Mouse (Mus musculus): ENCODE measurements around the gene Gigyf1. TPM values are rescaled to one million over a fixed set of nuclear protein-coding genes. Genes with fewer than 3 reads are reported as not detected.
A peak's percentile ranks its signal among the peaks of the same experiment; 100 is the strongest.

The Gigyf1 gene
- polyA plus RNA-seq (2015; fragmentation: Nextera tagmentation; extraction: Ambion mirVana), result 19.6 and 20.5 TPM in 2 replicates

DNA sequence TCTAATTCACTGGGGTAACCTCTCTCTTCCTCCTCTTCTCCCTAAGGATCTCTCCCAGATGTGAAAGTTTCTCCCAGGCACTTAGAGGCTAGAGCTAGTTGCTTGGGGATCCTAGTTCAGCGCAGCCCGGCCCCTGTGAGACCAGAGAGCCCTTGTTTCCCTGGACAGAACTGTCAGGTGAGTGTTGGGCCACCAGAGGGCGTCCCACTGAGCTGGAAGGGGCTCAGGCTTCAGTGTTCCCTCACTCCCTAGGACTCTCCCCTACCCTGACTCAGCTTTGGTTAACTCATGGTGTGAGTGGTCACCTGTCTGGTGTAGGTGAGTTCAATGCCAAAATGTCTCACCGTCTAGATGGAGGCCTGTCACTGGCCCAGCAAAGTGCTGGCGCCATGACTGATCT lies at the start of gene Gigyf1:
TSS of gene Gigyf1 (plus strand) at position 113 of the 400 bp plus-strand sequence.
- Histone ChIP-seq H3K36me3 (peaks cover 68% of the 10 kb centered on the region), H3K9ac (replicated peaks) (no peak within 1 kb of the TSS), H3K4me2 (replicated peaks) (no peak within 1 kb of the TSS), H3K4me1 (replicated peaks) (peaks cover 29% of the 10 kb centered on the region), H3K4me3 (replicated peaks) (no peak within 1 kb of the TSS), H3K9me3 (no peaks in the 10 kb centered on the region), H3K27me3 (no peaks in the 10 kb centered on the region), H3K27ac (no peak within 1 kb of the TSS)
- ATAC-seq, result peak; percentile 31
- 78% methylated on average over 5 of the region's 5 CpGs for WGBS

DNA sequence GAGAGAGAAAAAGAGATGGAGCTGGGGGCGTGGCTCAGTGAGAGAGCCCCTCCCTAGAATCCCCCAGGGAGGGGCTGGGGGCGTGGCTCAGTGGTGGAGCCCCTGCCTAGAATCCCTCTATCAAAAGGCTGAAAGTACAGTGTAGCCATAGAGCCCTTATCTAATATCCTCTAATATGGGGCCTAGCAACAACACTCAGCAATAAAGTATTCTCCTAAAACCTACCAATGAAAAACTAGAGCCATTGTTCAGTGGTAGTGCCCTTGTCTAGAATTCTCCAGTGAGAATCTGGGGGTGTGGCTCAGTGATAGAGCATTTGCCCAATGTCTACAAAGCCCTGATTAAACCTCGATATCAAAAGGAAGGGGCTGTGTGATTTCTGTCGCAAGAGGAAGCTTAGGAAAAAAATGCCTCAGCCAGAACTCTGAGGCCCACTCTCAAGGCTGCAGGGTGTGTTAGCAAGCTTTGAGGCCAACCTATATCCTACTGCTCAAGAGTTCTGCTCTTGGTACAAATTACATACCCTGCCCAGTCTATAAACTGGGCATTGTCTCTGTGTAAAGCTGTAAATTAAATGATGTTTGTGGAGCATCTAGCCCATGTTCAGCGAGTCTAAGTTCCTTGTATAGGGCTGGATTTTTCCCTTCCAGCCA lies 46.0 kb upstream of the Gigyf1 start:
- H3K9me3 ChIP-seq, result no peaks in the 10 kb centered on the region
- no peaks in the 10 kb centered on the region for H3K36me3 ChIP-seq
- H3K9ac ChIP-seq (replicated peaks), result no peak overlapping the region
- H3K4me3 ChIP-seq (replicated peaks), result no peak overlapping the region
- no peak overlapping the region for H3K27ac ChIP-seq
- WGBS, result 53% methylated on average over 5 of the region's 5 CpGs
- no peak for ATAC-seq
- H3K27me3 ChIP-seq, result no peaks in the 10 kb centered on the region
- H3K4me1 ChIP-seq (replicated peaks), result no peaks in the 10 kb centered on the region
- no peak overlapping the region for H3K4me2 ChIP-seq (replicated peaks)

DNA sequence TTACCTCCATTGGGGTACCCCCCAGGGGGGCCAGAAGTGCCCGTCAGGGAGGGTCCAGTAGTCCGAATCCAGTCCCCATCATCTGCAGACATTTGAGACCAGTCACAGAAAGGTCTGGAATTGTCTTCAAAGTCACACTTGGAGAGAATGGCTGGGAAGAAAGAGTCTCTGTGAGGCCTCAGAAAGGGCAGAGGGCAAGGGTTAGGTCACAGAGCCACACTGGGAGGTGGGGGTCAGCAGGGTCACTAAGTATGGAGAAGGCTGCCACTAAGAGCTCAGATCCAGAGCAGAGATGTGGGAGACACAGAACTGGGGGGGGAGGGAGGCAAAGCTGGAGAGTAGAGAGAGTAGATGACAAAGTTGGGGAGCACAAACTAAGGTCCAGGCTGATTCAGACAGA lies 44.0 kb upstream of the Gigyf1 start:
- no peaks in the 10 kb centered on the region for H3K36me3 ChIP-seq
- ATAC-seq, result no peak
- no peaks in the 10 kb centered on the region for H3K9me3 ChIP-seq
- H3K27ac ChIP-seq, result no peak overlapping the region
- no peaks in the 10 kb centered on the region for H3K27me3 ChIP-seq
- 22% methylated on average over 2 of the region's 2 CpGs for WGBS
- no peak overlapping the region for H3K4me3 ChIP-seq (replicated peaks)
- no peaks in the 10 kb centered on the region for H3K4me1 ChIP-seq (replicated peaks)
- no peak overlapping the region for H3K4me2 ChIP-seq (replicated peaks)
- H3K9ac ChIP-seq (replicated peaks), result no peak overlapping the region

DNA sequence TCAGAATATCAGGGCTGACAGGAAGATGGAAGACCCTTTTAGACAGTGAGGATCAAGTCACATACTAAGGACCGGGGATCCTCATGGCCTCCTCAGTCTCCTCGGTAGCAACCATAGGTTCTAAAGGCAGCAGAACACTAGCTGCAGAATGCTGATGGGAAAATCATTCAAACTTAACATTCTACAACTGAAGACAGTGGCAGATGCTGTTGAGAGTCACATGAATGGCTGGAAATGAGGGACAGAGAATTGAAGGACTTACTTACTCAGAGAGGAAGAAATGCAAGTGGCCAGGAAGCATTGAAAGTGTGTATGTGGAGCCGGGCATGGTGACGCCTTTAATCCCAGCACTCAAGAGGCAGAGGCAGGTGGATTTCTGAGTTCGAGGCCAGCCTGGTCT lies 41.4 kb upstream of the Gigyf1 start, which contains the start of gene Zan:
TSS of gene Zan (minus strand) at position 101 of the 400 bp plus-strand sequence.
- WGBS, result 86% methylated on average over 5 of the region's 5 CpGs
- no peaks in the 10 kb centered on the region for H3K9me3 ChIP-seq
- H3K36me3 ChIP-seq, result no peaks in the 10 kb centered on the region
- H3K27ac ChIP-seq, result no peak within 1 kb of the TSS
- H3K4me1 ChIP-seq (replicated peaks), result no peaks in the 10 kb centered on the region
- no peaks in the 10 kb centered on the region for H3K27me3 ChIP-seq
- H3K4me3 ChIP-seq (replicated peaks), result no peak within 1 kb of the TSS
- H3K4me2 ChIP-seq (replicated peaks), result no peak within 1 kb of the TSS
- no peak within 1 kb of the TSS for H3K9ac ChIP-seq (replicated peaks)
- ATAC-seq, result no peak

DNA sequence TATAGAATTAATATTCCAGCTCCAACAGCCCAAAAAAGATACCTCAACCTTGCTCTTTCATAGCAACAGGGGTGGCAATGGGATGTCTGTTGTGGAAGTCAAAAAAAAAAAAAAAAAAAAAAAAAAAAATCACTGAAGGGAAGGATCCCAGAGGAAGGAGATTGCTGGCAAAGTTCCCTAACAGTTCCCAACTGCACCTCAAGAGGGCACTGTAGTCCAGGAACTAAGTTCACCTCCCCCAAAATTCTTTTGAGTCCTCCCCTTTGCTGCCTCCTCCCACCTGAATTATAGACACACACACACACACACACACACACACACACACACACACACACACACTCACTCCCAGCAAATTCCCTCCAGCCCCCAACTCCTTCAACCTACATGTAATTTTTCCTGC lies 37.2 kb upstream of the Gigyf1 start:
- H3K36me3 ChIP-seq, result no peaks in the 10 kb centered on the region
- no peak for ATAC-seq
- H3K27ac ChIP-seq, result no peak overlapping the region
- no peak overlapping the region for H3K9ac ChIP-seq (replicated peaks)
- no peak overlapping the region for H3K4me2 ChIP-seq (replicated peaks)
- peaks cover 12% of the 10 kb centered on the region; the same call in 1 of the 2 replicates for H3K27me3 ChIP-seq
- no peak overlapping the region for H3K4me3 ChIP-seq (replicated peaks)
- H3K4me1 ChIP-seq (replicated peaks), result peaks cover 12% of the 10 kb centered on the region
- no peaks in the 10 kb centered on the region for H3K9me3 ChIP-seq

DNA sequence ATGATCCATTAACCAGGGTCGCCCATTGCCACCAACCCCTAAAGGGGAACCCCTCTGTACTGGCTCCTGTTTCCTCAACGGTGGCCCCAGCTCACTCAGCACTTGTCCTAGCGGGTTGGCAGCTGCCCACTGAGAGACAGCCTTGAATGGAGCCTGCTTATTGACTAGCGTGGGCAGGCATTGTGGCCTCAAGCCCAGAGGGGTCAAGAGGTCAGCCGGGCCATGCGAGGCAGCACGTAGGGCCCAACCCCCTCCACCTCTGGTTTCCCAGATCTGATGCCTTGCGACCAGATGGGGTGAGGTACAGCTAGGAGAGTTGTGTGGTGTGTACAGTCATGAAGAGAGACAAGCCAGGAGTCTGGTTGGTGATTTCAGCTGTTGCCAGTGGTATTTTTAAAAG lies 36.5 kb upstream of the Gigyf1 start:
- H3K9ac ChIP-seq (replicated peaks), result no peak overlapping the region
- 11% methylated on average over 8 of the region's 8 CpGs for WGBS

DNA sequence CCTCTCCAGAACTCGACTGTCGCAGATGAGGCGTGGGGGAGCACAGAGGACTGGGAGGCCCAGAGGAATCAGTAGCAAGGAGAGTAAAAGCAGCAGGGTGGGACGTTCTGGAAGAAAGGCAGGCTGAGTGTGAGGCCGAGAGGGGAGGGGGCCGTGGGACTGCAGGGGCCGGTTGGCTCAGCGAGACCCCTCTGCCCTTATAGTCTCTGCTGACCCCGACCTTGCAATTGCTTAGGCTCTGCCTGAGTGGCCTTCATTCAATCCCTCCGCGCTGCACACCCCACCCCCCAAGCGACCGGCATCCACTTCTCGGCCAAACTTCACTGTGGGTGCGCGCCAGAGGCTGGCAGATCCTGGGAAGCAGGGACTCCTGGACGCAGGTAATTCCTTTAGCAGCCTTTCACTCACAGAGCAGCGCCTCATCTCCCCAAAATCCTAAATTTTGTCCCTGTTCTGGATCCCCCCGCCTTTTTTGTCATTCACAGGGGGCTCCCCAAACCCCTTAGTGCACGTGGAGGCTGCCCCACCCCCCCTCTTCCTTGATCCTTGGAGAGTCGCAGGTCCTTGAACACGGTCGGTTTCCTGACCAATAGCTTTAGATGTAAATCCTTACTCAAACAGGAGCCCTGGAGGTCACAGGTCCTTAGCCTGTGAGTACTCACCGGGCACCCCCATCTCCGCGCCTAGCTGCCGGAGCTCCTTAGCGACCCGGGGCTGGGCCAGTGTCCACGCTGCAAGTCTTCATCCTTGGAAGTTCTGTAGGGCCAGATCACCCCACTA lies 33.1 kb upstream of the Gigyf1 start:
- Histone ChIP-seq H3K27me3 (peaks cover 12% of the 10 kb centered on the region; the same call in 1 of the 2 replicates), H3K36me3 (no peaks in the 10 kb centered on the region), H3K4me1 (replicated peaks) (peaks cover 16% of the 10 kb centered on the region), H3K4me2 (replicated peaks) (peak overlapping the region; percentile 55), H3K9me3 (no peaks in the 10 kb centered on the region), H3K4me3 (replicated peaks) (peak overlapping the region; percentile 23), H3K27ac (no peak overlapping the region), H3K9ac (replicated peaks) (peak overlapping the region; percentile 51; the same call in 1 of the 2 replicates)
- 4% methylated on average over 30 of the region's 30 CpGs for WGBS
- no peak for ATAC-seq

More for the DNA sequence above, 36.5 kb upstream of the Gigyf1 start:
- H3K27ac ChIP-seq, result no peak overlapping the region
- no peaks in the 10 kb centered on the region for H3K9me3 ChIP-seq
- no peak overlapping the region for H3K4me2 ChIP-seq (replicated peaks)
- no peaks in the 10 kb centered on the region for H3K36me3 ChIP-seq
- ATAC-seq, result no peak
- peaks cover 16% of the 10 kb centered on the region for H3K4me1 ChIP-seq (replicated peaks)
- H3K4me3 ChIP-seq (replicated peaks), result no peak overlapping the region
- peaks cover 12% of the 10 kb centered on the region; the same call in 1 of the 2 replicates for H3K27me3 ChIP-seq

DNA sequence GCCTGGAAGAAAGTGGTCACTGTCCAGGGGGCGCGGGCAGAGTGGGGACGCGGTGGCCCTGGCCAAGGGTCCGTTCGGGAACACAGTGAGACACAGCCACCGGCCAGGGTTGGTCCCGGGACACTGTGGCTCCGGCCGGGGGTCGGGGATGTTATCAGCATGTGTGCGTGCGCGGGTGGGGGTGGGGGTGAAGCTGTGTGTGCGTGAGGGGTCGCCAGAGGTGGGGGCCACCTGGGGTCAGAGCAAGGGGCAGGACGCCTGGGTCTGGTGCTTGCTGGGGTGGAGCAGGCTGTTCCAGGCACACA lies 32.5 kb upstream of the Gigyf1 start:
- H3K4me1 ChIP-seq (replicated peaks), result peaks cover 16% of the 10 kb centered on the region
- H3K4me2 ChIP-seq (replicated peaks), result peak overlapping the region; percentile 55
- peaks cover 12% of the 10 kb centered on the region; the same call in 1 of the 2 replicates for H3K27me3 ChIP-seq
- ATAC-seq, result 0 out of 2 replicates have a peak, but pooled peaks have one; percentile 9
- H3K27ac ChIP-seq, result no peak overlapping the region
- H3K9ac ChIP-seq (replicated peaks), result peak overlapping the region; percentile 51; the same call in 1 of the 2 replicates
- peak overlapping the region; percentile 23 for H3K4me3 ChIP-seq (replicated peaks)
- H3K9me3 ChIP-seq, result no peaks in the 10 kb centered on the region
- under 1% methylated on average over 15 of the region's 17 CpGs for WGBS
- H3K36me3 ChIP-seq, result no peaks in the 10 kb centered on the region

DNA sequence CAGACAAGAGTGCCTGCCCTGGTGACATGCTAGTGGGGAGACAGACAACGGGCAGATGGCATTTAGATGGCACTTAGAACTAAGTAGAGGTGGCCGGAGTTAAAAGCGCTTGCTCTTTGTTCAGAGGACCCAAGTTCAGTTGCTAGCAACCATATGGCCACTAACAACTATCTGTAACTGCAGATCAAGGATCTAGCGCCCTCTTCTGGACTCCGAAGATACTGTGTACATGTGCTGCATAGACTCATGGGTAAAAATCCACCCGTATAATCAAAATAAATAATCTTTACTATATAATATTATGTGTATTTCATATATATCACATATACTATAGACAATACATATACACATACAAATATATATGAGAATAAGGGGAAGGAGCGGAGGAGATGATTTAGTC lies 30.7 kb upstream of the Gigyf1 start:
- peaks cover 12% of the 10 kb centered on the region; the same call in 1 of the 2 replicates for H3K27me3 ChIP-seq
- 88% methylated on average over 7 of the region's 7 CpGs for WGBS
- no peak overlapping the region for H3K27ac ChIP-seq
- peaks cover 16% of the 10 kb centered on the region for H3K4me1 ChIP-seq (replicated peaks)
- H3K9me3 ChIP-seq, result no peaks in the 10 kb centered on the region
- H3K4me2 ChIP-seq (replicated peaks), result no peak overlapping the region
- H3K36me3 ChIP-seq, result no peaks in the 10 kb centered on the region
- H3K9ac ChIP-seq (replicated peaks), result no peak overlapping the region
- H3K4me3 ChIP-seq (replicated peaks), result no peak overlapping the region
- ATAC-seq, result no peak

DNA sequence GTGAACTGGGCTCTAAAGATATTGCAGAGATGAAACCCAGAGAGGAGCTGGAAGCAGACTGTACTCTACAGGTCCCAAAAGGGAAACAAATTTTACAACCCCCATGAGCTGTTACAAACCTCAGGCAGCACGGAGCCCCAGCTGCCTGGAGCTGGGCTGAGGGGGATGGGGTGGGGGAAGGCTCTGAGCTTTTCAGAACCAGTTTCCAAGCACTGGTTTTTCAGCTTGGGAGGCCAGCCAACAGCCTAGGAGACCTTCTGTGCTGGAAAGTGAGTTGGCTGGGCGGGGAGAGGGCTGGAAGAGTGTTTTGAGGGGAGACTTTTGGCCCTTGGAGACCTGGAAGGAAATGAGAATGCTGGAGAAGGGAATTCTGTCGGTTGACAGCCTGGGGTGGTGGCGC lies 26.8 kb upstream of the Gigyf1 start:
- Histone ChIP-seq H3K9ac (replicated peaks) (no peak overlapping the region), H3K27ac (no peak overlapping the region), H3K4me1 (replicated peaks) (peaks cover under 1% of the 10 kb centered on the region; the same call in 1 of the 2 replicates), H3K9me3 (no peaks in the 10 kb centered on the region), H3K4me3 (replicated peaks) (no peak overlapping the region), H3K27me3 (no peaks in the 10 kb centered on the region), H3K4me2 (replicated peaks) (no peak overlapping the region), H3K36me3 (no peaks in the 10 kb centered on the region)
- WGBS, result 71% methylated on average over 4 of the region's 4 CpGs
- no peak for ATAC-seq

DNA sequence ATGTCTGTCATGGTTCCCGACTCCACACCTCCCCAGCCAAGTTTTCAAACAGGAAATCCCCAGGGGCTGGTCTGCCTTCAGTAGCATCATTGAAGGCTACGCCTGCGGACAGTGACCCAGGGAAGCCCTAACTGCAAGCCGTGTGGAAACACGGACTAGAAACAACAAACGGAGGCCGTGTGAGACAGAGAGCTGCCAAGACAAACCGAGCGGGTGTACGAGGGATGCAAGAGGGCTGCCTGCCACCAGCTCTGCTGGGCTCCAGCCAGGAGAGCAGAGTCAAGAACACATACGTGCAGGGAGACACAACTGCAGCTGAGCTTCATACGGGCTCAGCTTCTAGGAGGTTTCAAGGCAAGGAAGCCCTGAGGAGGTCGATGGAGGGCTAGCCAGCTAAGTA lies 24.5 kb upstream of the Gigyf1 start:
- Histone ChIP-seq H3K4me3 (replicated peaks) (no peak overlapping the region), H3K27ac (no peak overlapping the region), H3K4me1 (replicated peaks) (no peaks in the 10 kb centered on the region), H3K9me3 (no peaks in the 10 kb centered on the region), H3K4me2 (replicated peaks) (no peak overlapping the region), H3K36me3 (no peaks in the 10 kb centered on the region), H3K9ac (replicated peaks) (no peak overlapping the region), H3K27me3 (no peaks in the 10 kb centered on the region)
- 84% methylated on average over 13 of the region's 13 CpGs for WGBS
- ATAC-seq, result no peak

DNA sequence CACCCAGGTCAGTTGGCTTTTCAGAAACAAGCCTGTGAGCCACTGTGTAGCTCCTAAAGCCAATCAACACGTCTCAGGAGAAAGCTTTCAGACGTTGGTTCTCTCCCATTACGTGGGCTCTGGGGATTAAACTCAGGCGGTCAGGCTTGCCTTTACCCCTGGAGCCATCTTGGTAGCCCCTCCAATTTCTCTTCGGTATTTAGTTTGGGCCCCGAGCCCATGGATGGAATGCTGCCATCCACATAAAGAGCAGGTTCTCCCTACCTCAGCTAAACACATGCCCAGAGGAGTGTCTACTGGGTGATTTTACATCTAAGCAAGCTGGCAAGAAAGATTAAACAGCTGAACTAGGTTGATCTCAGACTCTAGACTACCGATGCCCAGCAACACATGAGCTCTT lies 18.2 kb upstream of the Gigyf1 start:
- Histone ChIP-seq H3K27me3 (no peaks in the 10 kb centered on the region), H3K27ac (no peak overlapping the region), H3K4me3 (replicated peaks) (no peak overlapping the region), H3K36me3 (no peaks in the 10 kb centered on the region), H3K9me3 (no peaks in the 10 kb centered on the region), H3K4me2 (replicated peaks) (no peak overlapping the region), H3K9ac (replicated peaks) (no peak overlapping the region), H3K4me1 (replicated peaks) (peaks cover 21% of the 10 kb centered on the region)
- WGBS, result 93% methylated on average over 7 of the region's 7 CpGs
- no peak for ATAC-seq
